Comparison of ENCODE assay signal across 9 mouse cellular contexts in genomic region chr19:55700569-55701282, GRCm38 (mm10). TPM values are rescaled to one million over a fixed set of nuclear protein-coding genes. Genes with fewer than 3 reads are reported as not detected.
DNase-seq lines count a peak whose midpoint lies in the region; ATAC-seq and TF ChIP-seq lines count a peak whose summit lies in the region.
"Had no signal": no experiment of that assay in that cellular context is flagged by ENCODE, and none has a peak within 500 bp of the region (broad histone marks: within the 10 kb centered on the region; RNA-seq: fewer than 3 reads in every experiment).

No protein-coding gene starts in this region.

- no peaks in the 10 kb centered on the region for H3K27me3 ChIP-seq in limb, embryonic 14.5 days (ENCODE audit: control insufficient read depth, insufficient read depth, low read length)
- H3K27me3 ChIP-seq in midbrain, embryonic 11.5 days (ENCODE audit: control insufficient read depth, insufficient read depth, low read length) = no peaks in the 10 kb centered on the region

- H3K36me3 ChIP-seq in limb, embryonic 14.5 days (ENCODE audit: control insufficient read depth, insufficient read depth, low read length) = no peaks in the 10 kb centered on the region
- no peaks in the 10 kb centered on the region for H3K36me3 ChIP-seq in midbrain, embryonic 11.5 days (ENCODE audit: control insufficient read depth, insufficient read depth, low read length)
- H3K36me3 ChIP-seq: limb, embryonic 12.5 days; neural tube, embryonic 15.5 days had no signal

- 0 out of 2 replicates have a peak overlapping the region, but pooled peaks have one; percentile 7 for H3K9ac ChIP-seq in limb, embryonic 14.5 days (ENCODE audit: low read depth, low read length, severe bottlenecking)
- H3K9ac ChIP-seq in midbrain, embryonic 11.5 days (ENCODE audit: low read length) = no peak overlapping the region
- H3K9ac ChIP-seq: limb, embryonic 12.5 days; neural tube, embryonic 15.5 days had no signal

- no peak for TF ChIP-seq POLR2A in limb, embryonic 14.5 days (IDR thresholded peaks at IDR 0.05; ENCODE audit: borderline replicate concordance, extremely low read depth, insufficient read depth, insufficient read length)

- no peak overlapping the region for H3K27ac ChIP-seq in limb, embryonic 14.5 days (replicated peaks; ENCODE audit: low read depth, low read length)
- H3K27ac ChIP-seq in midbrain, embryonic 11.5 days (ENCODE audit: low read depth, low read length) = no peak overlapping the region
- H3K27ac ChIP-seq: limb, embryonic 12.5 days; neural tube, embryonic 15.5 days had no signal

- H3K9me3 ChIP-seq in limb, embryonic 14.5 days (ENCODE audit: control insufficient read depth, low read length) = no peaks in the 10 kb centered on the region
- H3K9me3 ChIP-seq in midbrain, embryonic 11.5 days (ENCODE audit: control insufficient read depth, low read length) = no peaks in the 10 kb centered on the region
- H3K9me3 ChIP-seq: limb, embryonic 12.5 days; neural tube, embryonic 15.5 days had no signal

- no peak overlapping the region for H3K4me3 ChIP-seq in limb, embryonic 14.5 days (replicated peaks; ENCODE audit: low read length)
- H3K4me3 ChIP-seq in midbrain, embryonic 11.5 days (ENCODE audit: low read depth, low read length) = no peak overlapping the region
- H3K4me3 ChIP-seq: limb, embryonic 12.5 days; neural tube, embryonic 15.5 days had no signal

- peak; percentile 78 for ATAC-seq in granulocyte monocyte progenitor cell, adult 5-6 weeks (replicated peaks; ENCODE audit: poor library complexity, severe bottlenecking)
- peak; percentile 77 to 78 for ATAC-seq in hematopoietic stem cell, adult 5-6 weeks (replicated peaks in 1 of 2; ENCODE audit: insufficient read depth in 1 of 2, low FRiP score in 2 of 2, low TSS enrichment in 1 of 2, low read depth in 1 of 2, poor library complexity in 2 of 2, severe bottlenecking in 2 of 2)
- ATAC-seq in limb, embryonic 14.5 days (ENCODE audit: low FRiP score, low read depth) = no peak
- ATAC-seq in megakaryocyte progenitor cell, adult 5-6 weeks (replicated peaks; ENCODE audit: poor library complexity) = peak; percentile 79
- no peak for ATAC-seq in CD4-positive, CD25-positive, alpha-beta regulatory T cell, adult 4 months
- no peak for ATAC-seq in midbrain, embryonic 11.5 days (ENCODE audit: low FRiP score)

- no peak for DNase-seq in limb, embryonic 14.5 days (ENCODE audit: low spot score)
- DNase-seq in left cerebral cortex, postnatal 25 days (ENCODE audit: low spot score in 2 of 2) = no peak
- no peak for DNase-seq in midbrain, embryonic 11.5 days (ENCODE audit: low spot score, missing footprints)

- WGBS in limb, embryonic 14.5 days = 32% methylated on average over 11 of the region's 11 CpGs
- WGBS in midbrain, embryonic 11.5 days = 70% methylated on average over 11 of the region's 11 CpGs

- intact Hi-C loops in left cerebral cortex, postnatal 25 days (cut with DNase I) = no loop called here

- no peak overlapping the region for H3K4me2 ChIP-seq in limb, embryonic 14.5 days (replicated peaks; ENCODE audit: low read depth, low read length, severe bottlenecking)
- no peak overlapping the region for H3K4me2 ChIP-seq in midbrain, embryonic 11.5 days
- H3K4me2 ChIP-seq: limb, embryonic 12.5 days; neural tube, embryonic 15.5 days had no signal

- no peaks in the 10 kb centered on the region; the same call in 1 of the 2 replicates for H3K4me1 ChIP-seq in limb, embryonic 14.5 days (ENCODE audit: control insufficient read depth, insufficient read depth, low read length)
- H3K4me1 ChIP-seq in midbrain, embryonic 11.5 days (ENCODE audit: control insufficient read depth, insufficient read depth, low read length) = no peaks in the 10 kb centered on the region
- H3K4me1 ChIP-seq: neural tube, embryonic 15.5 days had no signal

RNA-seq across cellular contexts. Expression of gene Tcf7l2, which starts 40.9 kb away (rescaled TPM):
- total RNA-seq in granulocyte monocyte progenitor cell, adult 5-6 weeks (2014; fragmentation: Nextera tagmentation) = 9.3 and 11.7 TPM in 2 replicates
- total RNA-seq in granulocyte monocyte progenitor cell, adult 5-6 weeks (2017) = 0.73 and 2.9 TPM in 2 replicates
- 2.6 and 3.1 TPM in 2 replicates for total RNA-seq in hematopoietic stem cell, adult 5-6 weeks (2017)
- polyA plus RNA-seq in limb, embryonic 14.5 days (2012; rRNA removed) = 51.6 and 64.4 TPM in 2 replicates
- 134 and 151 TPM in 2 replicates for polyA plus RNA-seq in limb, embryonic 14.5 days (2014; fragmentation: Nextera tagmentation; extraction: Ambion mirVana)
- 3.6 and 6.2 TPM in 2 replicates for total RNA-seq in megakaryocyte progenitor cell, adult 5-6 weeks (2015)
- 0.37 and 0.71 TPM in 2 replicates for total RNA-seq in megakaryocyte progenitor cell, adult 5-6 weeks (2017)
- total RNA-seq in left cerebral cortex, postnatal 25 days (2021) = 10 to 100 TPM in 1 of 2 experiments, 1 to 10 TPM in 1; 8.1 to 12.1 TPM
- 1 to 10 TPM; 2.4 to 3.5 TPM for polyA plus RNA-seq in CD4-positive, CD25-positive, alpha-beta regulatory T cell, adult 4 months (2017; shearing (Covaris generic))
- polyA plus RNA-seq in midbrain, embryonic 11.5 days (2014; fragmentation: Nextera tagmentation; extraction: Ambion mirVana) = 379 and 401 TPM in 2 replicates

Comparison
In these comparisons a context has a peak if more than half of its experiments do, and no peak if none do; other contexts are left out.
1. ATAC-seq: peak in granulocyte monocyte progenitor cell, adult 5-6 weeks (single experiment), hematopoietic stem cell, adult 5-6 weeks (2 of 2) and megakaryocyte progenitor cell, adult 5-6 weeks (single experiment); none in limb, embryonic 14.5 days (single experiment), CD4-positive, CD25-positive, alpha-beta regulatory T cell, adult 4 months (single experiment) and midbrain, embryonic 11.5 days (single experiment).